Mouse (Mus musculus) frontal cortex, postnatal 10 days (tissue): ENCODE data around the gene Pkd2.
A peak's percentile ranks its signal among the peaks of the same experiment; 100 is the strongest.

Experiments used
- DNase-seq, 2 experiments: peaks; one replicate each; pipeline ENCODE4 v3.0.0; 2022; ENCODE audit warnings: low spot score in 2 of 2, mixed read lengths in 1 of 2

Gene Pkd2

GRCm38 (mm10) chr5:104465731-104466130 is 6.5 kb downstream of the Pkd2 start:
- DNase-seq: no peak

- DNase-seq: no peak
Measured at GRCm38 (mm10) chr5:104466816-104467215, 7.6 kb downstream of the Pkd2 start.

GRCm38 (mm10) chr5:104468586-104468985 is 9.3 kb downstream of the Pkd2 start:
- no peak for DNase-seq

DNA sequence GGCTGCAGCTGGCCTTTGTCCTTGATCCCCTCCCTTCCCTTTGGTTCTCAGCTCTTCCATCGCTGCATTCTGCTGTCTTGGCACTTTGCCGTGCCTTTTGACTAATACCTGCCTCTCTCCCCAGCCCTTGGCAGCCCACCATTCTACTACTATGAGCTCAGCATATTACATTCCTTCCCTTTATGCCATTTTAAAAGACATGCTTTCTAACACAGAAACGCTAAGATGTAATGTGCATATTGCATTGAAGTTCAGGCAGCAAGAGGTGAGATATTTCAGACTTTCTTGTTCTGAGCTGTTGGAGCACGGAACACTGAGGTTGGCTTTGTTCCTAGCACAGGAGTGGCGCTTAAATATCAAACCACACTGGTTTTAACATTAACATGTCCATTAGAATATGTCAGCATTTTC is 11.7 kb downstream of the Pkd2 start:
- no peak for DNase-seq

DNA sequence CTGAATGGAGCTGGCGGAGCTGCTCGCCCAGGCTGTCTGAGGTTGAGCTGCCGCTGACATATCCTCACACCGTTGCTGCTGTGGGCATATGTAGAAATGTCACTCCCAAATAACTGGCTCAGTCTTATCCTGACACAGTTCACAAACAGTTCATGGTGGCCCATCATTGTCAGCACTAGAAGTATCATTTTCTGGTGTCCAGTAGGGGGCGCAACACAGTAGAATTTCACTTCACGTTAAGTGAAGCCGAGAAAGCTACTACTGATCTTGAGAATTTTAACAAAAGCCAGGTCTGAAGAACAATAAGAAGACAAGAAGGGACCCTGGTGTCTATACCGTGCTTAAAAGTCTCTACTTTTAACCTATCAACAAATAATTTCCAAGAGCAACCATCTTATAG is 13.1 kb downstream of the Pkd2 start:
- no peak for DNase-seq

GRCm38 (mm10) chr5:104480367-104480766 is 21.1 kb downstream of the Pkd2 start:
- DNase-seq: no peak

DNA sequence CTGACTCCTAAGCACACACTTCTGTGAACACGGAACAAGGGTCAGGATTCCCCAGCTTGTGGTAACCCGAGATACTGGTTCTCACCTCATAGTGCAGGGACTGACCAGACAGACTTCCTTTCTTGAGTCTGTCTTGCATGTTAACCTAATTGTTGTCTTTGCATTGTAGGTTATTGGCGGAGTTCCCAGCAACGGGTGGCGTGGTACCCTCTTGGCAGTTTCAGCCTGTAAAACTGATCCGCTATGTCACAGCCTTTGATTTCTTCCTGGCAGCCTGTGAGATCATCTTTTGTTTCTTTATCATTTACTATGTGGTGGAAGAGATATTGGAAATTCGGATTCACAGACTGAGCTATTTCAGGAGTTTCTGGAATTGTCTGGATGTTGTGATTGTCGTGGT is 23.6 kb downstream of the Pkd2 start:
- no peak for DNase-seq

GRCm38 (mm10) chr5:104491561-104491960 is 32.3 kb downstream of the Pkd2 start:
- no peak for DNase-seq

- no peak for DNase-seq
Measured at GRCm38 (mm10) chr5:104504883-104505282, 45.6 kb downstream of the Pkd2 start.

- DNase-seq: no peak
Measured at GRCm38 (mm10) chr5:104507829-104508194, 48.6 kb downstream of the Pkd2 start.

DNA sequence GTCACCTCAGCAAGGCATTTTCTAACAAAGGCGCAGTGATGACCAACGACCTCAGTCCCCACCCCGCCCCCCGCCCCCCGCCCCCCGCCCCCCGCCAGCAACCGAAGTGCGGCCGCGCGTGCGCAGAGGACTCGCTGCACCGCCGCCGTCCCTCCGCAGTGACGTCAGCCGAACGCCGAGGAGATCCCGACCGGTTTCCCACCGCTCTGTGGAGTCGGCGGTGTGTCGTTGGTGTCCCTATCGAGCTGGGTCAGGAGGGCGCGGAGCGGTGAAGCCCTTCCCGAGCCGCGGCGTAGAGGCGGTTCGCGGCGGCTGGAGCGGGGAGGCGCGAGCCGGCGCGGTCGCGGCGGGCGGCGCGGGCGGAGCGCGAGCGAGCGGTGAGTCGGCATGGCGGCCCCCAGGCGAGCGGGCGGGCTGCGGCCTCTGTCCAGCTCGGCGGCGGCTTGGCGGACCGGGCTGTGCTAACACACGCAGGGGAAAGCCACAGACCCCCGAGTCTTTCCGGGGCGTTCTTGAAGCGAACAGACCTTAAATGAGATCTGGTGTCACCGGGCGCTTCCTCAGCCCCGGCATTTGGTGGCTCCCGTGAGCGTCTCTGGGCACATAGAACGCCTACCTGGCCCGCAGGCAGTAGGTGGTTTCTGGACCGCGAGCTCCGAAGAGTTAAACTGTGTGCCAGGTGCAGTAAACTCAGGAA is 49.1 kb downstream of the Pkd2 start, which contains the start of gene BC005561:
Gene BC005561, plus strand, starts transcription at position 158 of the 697 bp plus-strand sequence.
- peak; percentile 57 to 85 for DNase-seq

DNA sequence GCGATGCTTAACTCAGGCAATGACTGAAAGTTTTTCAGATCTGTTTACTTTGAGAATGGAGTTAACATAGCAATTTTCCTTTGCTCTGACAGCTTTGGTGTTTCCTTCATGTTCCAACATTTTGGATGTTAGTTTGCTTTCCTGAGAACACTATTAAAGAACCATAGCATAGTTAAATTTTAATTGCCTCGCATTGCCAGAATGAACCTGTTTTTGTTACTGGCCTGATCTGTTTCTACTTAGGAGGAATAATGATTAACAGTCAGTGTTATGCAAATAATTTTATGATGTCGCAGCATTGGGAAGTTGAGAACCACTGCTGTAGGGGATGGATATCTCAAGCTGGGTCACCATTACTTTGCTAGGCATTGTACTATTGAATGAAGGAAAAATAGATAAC is 52.0 kb downstream of the Pkd2 start:
- no peak for DNase-seq

GRCm38 (mm10) chr5:104538612-104539011 is 79.4 kb downstream of the Pkd2 start:
- DNase-seq: no peak

- DNase-seq: no peak
Measured at GRCm38 (mm10) chr5:104539331-104539730, 80.1 kb downstream of the Pkd2 start.
